Mouse (Mus musculus) heart, embryonic 12.5 days (tissue): ENCODE data around the gene Narf. TPM values are rescaled to one million over a fixed set of nuclear protein-coding genes. Genes with fewer than 3 reads are reported as not detected.

Source experiments
- ATAC-seq: fragments of 200-750 bp; cut with Nextera tagmentation; 2 replicates; pipeline ENCODE4 v1.8.0; 2017; ENCODE audit warnings: moderate TSS enrichment, moderate library complexity; ENCODE audit not compliant: insufficient number of reproducible peaks, low FRiP score
- H3K27ac ChIP-seq: fragments of 300-500 bp; sonication (generic); 2 replicates; pipeline ENCODE4 v1.5.1; 2016; ENCODE audit warnings: mild to moderate bottlenecking, moderate library complexity; ENCODE audit not compliant: poor library complexity, severe bottlenecking
- H3K27me3 ChIP-seq: fragments of 300-500 bp; sonication (generic); replicated peaks from 2 replicates; pipeline ENCODE4 v1.6.1; 2016; ENCODE audit warnings: mild to moderate bottlenecking, moderate library complexity
- H3K36me3 ChIP-seq: fragments of 300-500 bp; sonication (generic); 2 replicates; pipeline ENCODE4 v1.6.1; 2016; ENCODE audit warnings: mild to moderate bottlenecking, moderate library complexity
- H3K4me1 ChIP-seq: fragments of 300-500 bp; sonication (generic); replicated peaks from 2 replicates; pipeline ENCODE4 v1.6.1; 2016; ENCODE audit warnings: mild to moderate bottlenecking
- H3K4me2 ChIP-seq: fragments of 300-500 bp; sonication (generic); 2 replicates; pipeline ENCODE4 v1.6.1; 2016; ENCODE audit warnings: mild to moderate bottlenecking, moderate library complexity
- H3K4me3 ChIP-seq: fragments of 300-500 bp; sonication (generic); 2 replicates; pipeline ENCODE4 v1.5.1; 2016; ENCODE audit warnings: mild to moderate bottlenecking
- H3K9ac ChIP-seq: fragments of 300-500 bp; sonication (generic); 2 replicates; pipeline ENCODE4 v1.6.1; 2016; ENCODE audit warnings: mild to moderate bottlenecking, moderate library complexity
- H3K9me3 ChIP-seq: fragments of 300-500 bp; sonication (generic); replicated peaks from 2 replicates; pipeline ENCODE4 v1.6.1; 2016; ENCODE audit warnings: mild to moderate bottlenecking, moderate library complexity
- WGBS: fragments of 180-500 bp; shearing (Covaris S2); methylation state at CpG from one replicate; pipeline ENCODE4 v1.1.7; 2016; 5-methylcytosine and 5-hydroxymethylcytosine counted together
- polyA plus RNA-seq: library from polyadenylated mRNA; unstranded; fragments of >200 nt; fragmentation: Nextera tagmentation; extraction: Ambion mirVana; gene quantifications from 2 replicates; pipeline ENCODE4 v1.2.1, GENCODE M21; 2016

The Narf gene
- 47.3 and 56.8 TPM in 2 replicates for polyA plus RNA-seq

DNA sequence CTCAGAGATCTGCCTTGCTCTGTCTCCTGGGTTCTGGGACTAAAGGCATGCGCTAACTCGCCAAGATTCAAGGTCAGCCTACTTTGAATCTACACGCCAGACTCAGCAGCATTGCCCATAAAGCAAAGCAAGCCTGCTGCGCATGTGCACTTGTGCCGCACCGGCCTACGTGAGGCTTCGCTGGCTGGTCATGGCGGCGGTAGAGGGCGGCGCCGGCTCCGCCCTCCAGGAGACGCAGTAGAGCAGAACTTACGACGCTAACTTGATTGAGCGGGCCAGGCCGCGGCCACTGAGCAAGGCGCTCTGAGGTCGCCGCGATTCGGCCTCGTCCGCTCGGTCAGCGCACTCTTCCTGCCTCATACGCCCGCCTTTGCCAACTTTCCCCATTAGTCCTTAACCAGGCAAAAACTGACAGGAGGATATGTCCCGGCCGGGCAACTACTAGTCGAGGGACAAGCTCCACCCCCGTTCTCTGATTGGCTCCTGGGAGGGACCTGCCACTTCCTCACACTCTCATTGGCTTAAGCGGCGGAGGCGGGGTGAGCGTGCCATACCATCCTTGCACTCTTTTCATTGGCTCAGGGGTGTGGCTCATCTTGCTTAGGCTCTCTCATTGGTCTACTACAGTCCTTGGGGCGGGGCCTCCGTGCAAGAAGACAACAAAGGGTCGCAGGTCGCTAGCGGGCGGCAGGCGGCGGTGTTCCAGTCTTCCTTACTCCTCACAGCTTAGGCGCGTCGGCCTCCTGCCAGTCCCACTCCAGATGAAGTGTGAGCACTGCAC lies at the start of gene Narf:
Narf (plus strand) TSS at position 690 of the 781 bp plus-strand sequence.
- Histone ChIP-seq H3K27ac (peak within 1 kb of the TSS; percentile 99), H3K4me1 (peaks cover 37% of the 10 kb centered on the region), H3K27me3 (no peaks in the 10 kb centered on the region), H3K4me2 (peak within 1 kb of the TSS; percentile 64), H3K36me3 (peaks cover 21% of the 10 kb centered on the region), H3K9me3 (no peaks in the 10 kb centered on the region), H3K9ac (peak within 1 kb of the TSS; percentile 80), H3K4me3 (peak within 1 kb of the TSS; percentile 65)
- ATAC-seq: peak; percentile 100
- 0% methylated on average over 50 of the region's 50 CpGs for WGBS

DNA sequence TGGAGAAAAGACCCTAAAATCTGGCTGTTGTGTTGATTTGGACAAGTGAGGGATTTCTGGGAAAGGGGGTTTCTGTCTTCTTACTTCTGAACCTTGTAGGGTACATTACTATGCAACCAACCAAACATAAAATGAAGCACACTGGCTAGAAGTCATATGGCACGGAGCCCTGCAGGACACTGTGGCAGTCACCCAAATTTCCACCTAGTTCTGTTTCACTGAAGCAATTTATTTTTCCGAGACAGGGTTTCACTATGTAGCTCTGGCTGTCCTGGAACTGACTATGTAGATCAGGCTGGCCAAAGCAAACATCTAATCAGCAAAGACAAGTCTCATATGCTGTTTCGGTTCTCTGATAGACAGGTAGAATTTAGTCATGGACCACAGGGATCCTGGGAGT lies 47.4 kb upstream of the Narf start:
- WGBS: 76% methylated on average over 3 of the region's 3 CpGs
- H3K4me1 ChIP-seq: no peaks in the 10 kb centered on the region
- H3K36me3 ChIP-seq: peaks cover 8% of the 10 kb centered on the region; the same call in 1 of the 2 replicates
- H3K9ac ChIP-seq: no peak overlapping the region
- H3K4me2 ChIP-seq: no peak overlapping the region
- H3K9me3 ChIP-seq: no peaks in the 10 kb centered on the region
- ATAC-seq: no peak
- H3K4me3 ChIP-seq: no peak overlapping the region
- no peaks in the 10 kb centered on the region for H3K27me3 ChIP-seq
- H3K27ac ChIP-seq: no peak overlapping the region

DNA sequence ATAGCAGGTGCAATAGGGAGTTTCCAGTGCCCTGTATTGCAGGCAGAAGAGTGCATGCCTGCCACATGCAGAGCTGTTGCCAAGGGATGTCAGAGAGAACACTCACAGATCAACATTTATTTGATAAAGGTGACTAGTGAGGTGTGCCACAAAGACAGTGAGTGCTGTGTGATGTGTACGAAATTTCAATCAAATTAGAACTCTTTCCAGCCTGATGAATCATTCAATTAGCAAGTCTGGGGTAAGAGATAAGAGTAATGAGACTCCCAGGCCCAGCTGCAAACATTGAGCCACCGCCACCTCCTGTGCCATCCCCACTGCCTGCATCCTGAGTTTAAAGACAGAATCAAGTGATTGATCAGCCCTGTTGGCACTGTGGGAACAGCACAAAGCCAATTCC lies 44.3 kb upstream of the Narf start:
- ATAC-seq: no peak
- H3K4me3 ChIP-seq: no peak overlapping the region
- H3K4me1 ChIP-seq: no peaks in the 10 kb centered on the region
- no peaks in the 10 kb centered on the region for H3K9me3 ChIP-seq
- H3K36me3 ChIP-seq: peaks cover 7% of the 10 kb centered on the region
- WGBS: 50% methylated on average over 2 of the region's 2 CpGs
- H3K4me2 ChIP-seq: no peak overlapping the region
- no peak overlapping the region for H3K27ac ChIP-seq
- no peak overlapping the region for H3K9ac ChIP-seq
- no peaks in the 10 kb centered on the region for H3K27me3 ChIP-seq

- Histone ChIP-seq H3K36me3 (peaks cover 7% of the 10 kb centered on the region), H3K27me3 (no peaks in the 10 kb centered on the region), H3K9me3 (no peaks in the 10 kb centered on the region), H3K9ac (no peak overlapping the region), H3K4me3 (no peak overlapping the region), H3K27ac (no peak overlapping the region), H3K4me1 (no peaks in the 10 kb centered on the region), H3K4me2 (no peak overlapping the region)
- WGBS: 76% methylated on average over 3 of the region's 3 CpGs
- ATAC-seq: no peak
Observed at GRCm38 (mm10) chr11:121193415-121193814, 43.6 kb upstream of the Narf start.

DNA sequence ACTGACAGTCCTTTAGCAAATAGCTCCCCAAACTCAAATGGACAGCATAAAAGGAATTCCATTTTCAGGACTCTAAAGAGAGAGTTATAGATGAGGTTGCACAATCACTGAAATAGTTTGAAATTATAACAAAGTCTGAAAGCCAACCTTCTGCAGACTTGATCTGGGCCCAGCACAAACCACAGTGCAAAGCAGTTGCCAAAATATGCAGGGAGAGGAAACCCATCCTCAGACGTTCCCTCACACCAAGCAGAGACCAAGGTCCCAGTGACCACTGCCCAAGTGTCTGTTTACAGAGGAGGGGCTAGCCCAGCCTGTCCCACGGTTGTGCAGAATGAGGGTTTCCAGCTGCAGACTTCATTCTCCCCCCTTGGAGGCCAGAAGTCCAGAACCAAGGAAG lies 38.4 kb upstream of the Narf start:
- whole genome bisulfite sequencing: 42% methylated on average over 2 of the region's 2 CpGs
- peaks cover 7% of the 10 kb centered on the region for H3K36me3 ChIP-seq
- H3K9me3 ChIP-seq: no peaks in the 10 kb centered on the region
- H3K4me2 ChIP-seq: no peak overlapping the region
- no peaks in the 10 kb centered on the region for H3K27me3 ChIP-seq
- ATAC-seq: no peak
- peaks cover 3% of the 10 kb centered on the region for H3K4me1 ChIP-seq
- no peak overlapping the region for H3K27ac ChIP-seq
- no peak overlapping the region for H3K4me3 ChIP-seq
- no peak overlapping the region for H3K9ac ChIP-seq

GRCm38 (mm10) chr11:121199851-121200250 lies 37.2 kb upstream of the Narf start:
- Histone ChIP-seq H3K4me1 (peaks cover 7% of the 10 kb centered on the region), H3K36me3 (peaks cover 7% of the 10 kb centered on the region), H3K4me3 (no peak overlapping the region), H3K9me3 (no peaks in the 10 kb centered on the region), H3K27ac (no peak overlapping the region), H3K27me3 (no peaks in the 10 kb centered on the region), H3K4me2 (no peak overlapping the region), H3K9ac (no peak overlapping the region)
- ATAC-seq: no peak
- WGBS: 80% methylated on average over 4 of the region's 4 CpGs

DNA sequence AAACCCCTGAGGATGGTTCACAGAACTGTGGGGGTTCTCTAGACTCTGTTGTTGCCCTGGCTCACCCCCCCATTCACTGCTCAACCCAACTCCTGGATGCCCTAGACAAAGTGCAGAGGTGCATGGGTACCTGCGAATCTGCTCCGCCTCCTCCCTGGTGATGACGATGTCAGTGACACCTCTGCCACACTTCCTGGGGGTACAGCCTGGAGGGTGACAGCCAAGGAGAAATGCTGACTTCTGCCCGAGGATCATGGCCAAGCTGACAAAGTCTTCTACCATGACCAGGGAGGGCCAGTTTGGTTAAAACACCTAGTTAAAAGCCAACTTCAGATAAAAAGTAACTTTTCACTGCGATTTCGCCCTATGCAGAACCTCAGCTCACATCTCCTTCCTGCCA lies 36.3 kb upstream of the Narf start:
- H3K4me1 ChIP-seq: peaks cover 11% of the 10 kb centered on the region
- H3K36me3 ChIP-seq: peaks cover 5% of the 10 kb centered on the region
- no peak overlapping the region for H3K4me3 ChIP-seq
- no peak overlapping the region for H3K4me2 ChIP-seq
- 87% methylated on average over 6 of the region's 6 CpGs for WGBS
- no peak overlapping the region for H3K27ac ChIP-seq
- no peaks in the 10 kb centered on the region for H3K27me3 ChIP-seq
- no peaks in the 10 kb centered on the region for H3K9me3 ChIP-seq
- no peak overlapping the region for H3K9ac ChIP-seq
- no peak for ATAC-seq

- Histone ChIP-seq H3K27ac (no peak overlapping the region), H3K4me2 (no peak overlapping the region), H3K4me1 (peaks cover 11% of the 10 kb centered on the region), H3K4me3 (no peak overlapping the region), H3K9me3 (no peaks in the 10 kb centered on the region), H3K27me3 (no peaks in the 10 kb centered on the region), H3K9ac (no peak overlapping the region), H3K36me3 (no peaks in the 10 kb centered on the region)
- WGBS: 52% methylated on average over 11 of the region's 11 CpGs
- ATAC-seq: no peak
Observed at GRCm38 (mm10) chr11:121201436-121202198, 35.4 kb upstream of the Narf start.

GRCm38 (mm10) chr11:121203859-121204160 lies 33.2 kb upstream of the Narf start:
- peaks cover 11% of the 10 kb centered on the region for H3K4me1 ChIP-seq
- no peak overlapping the region; the same call in 1 of the 2 replicates for H3K27ac ChIP-seq
- no peak for ATAC-seq
- peak overlapping the region; percentile 15; the same call in 1 of the 2 replicates for H3K9ac ChIP-seq
- no peaks in the 10 kb centered on the region for H3K9me3 ChIP-seq
- H3K27me3 ChIP-seq: no peaks in the 10 kb centered on the region
- peaks cover 9% of the 10 kb centered on the region for H3K36me3 ChIP-seq
- peak overlapping the region; percentile 68 for H3K4me3 ChIP-seq
- 0% methylated on average over 5 of the region's 5 CpGs for whole genome bisulfite sequencing
- peak overlapping the region; percentile 86 for H3K4me2 ChIP-seq

DNA sequence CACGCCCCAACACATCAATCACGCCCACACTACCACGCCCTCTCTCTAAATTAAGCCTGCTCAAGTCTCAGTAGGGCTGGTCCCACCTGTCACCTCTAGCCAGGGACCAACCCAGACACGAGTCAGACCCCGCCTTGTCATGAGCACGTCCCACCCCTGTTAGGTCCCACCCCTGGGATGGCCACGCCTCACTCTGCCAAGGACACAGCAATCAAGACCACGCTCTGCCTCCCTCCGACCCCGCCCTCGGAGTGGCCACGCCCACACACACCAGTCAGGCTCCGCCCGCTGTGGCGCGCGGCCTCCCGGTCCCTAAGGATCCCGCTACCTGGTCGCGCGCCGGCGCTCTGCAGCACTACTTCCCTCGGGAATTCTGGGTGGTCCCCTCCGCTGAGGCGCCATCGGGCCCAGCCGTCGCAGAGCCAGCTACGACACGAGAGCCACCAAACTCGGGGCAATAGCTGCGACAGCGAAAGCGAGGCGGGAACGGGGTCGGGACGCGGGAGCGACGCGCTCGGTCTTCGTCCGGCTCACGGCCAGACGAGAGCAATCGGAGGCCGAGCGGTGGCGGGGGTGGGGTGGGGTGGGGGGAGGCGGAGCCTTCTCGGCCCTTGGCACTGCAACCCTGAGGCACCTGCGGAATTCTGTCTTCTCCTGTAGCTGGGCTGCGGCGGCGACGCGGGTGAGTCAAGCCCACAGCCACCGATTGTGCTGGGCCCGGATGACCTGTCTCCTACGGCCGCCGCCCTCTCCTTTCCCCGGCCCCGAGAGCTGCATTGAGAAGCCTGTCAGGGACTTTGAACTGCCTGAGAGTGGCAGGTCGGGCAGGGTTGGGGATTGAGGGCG lies 32.7 kb upstream of the Narf start, which contains the start of the genes Hexdc and Ogfod3:
Hexdc (plus strand) TSS at position 273 of the 846 bp plus-strand sequence.
Ogfod3 (minus strand) TSS at position 551 of the 846 bp plus-strand sequence.
- no peaks in the 10 kb centered on the region for H3K9me3 ChIP-seq
- H3K9ac ChIP-seq: peak within 1 kb of the TSS; percentile 76
- peak; percentile 98 for ATAC-seq
- H3K4me1 ChIP-seq: peaks cover 11% of the 10 kb centered on the region
- peak within 1 kb of the TSS; percentile 86 for H3K4me2 ChIP-seq
- under 1% methylated on average over 68 of the region's 70 CpGs for WGBS
- H3K4me3 ChIP-seq: peak within 1 kb of the TSS; percentile 68
- peak within 1 kb of the TSS; percentile 73 for H3K27ac ChIP-seq
- peaks cover 13% of the 10 kb centered on the region for H3K36me3 ChIP-seq
- H3K27me3 ChIP-seq: no peaks in the 10 kb centered on the region

GRCm38 (mm10) chr11:121216831-121217230 lies 20.2 kb upstream of the Narf start:
- 90% methylated on average over 3 of the region's 3 CpGs for WGBS
- ATAC-seq: no peak
- no peak overlapping the region for H3K4me3 ChIP-seq
- H3K4me1 ChIP-seq: peaks cover 12% of the 10 kb centered on the region
- H3K4me2 ChIP-seq: no peak overlapping the region
- peaks cover 78% of the 10 kb centered on the region for H3K36me3 ChIP-seq
- H3K9me3 ChIP-seq: no peaks in the 10 kb centered on the region
- no peaks in the 10 kb centered on the region for H3K27me3 ChIP-seq
- H3K27ac ChIP-seq: no peak overlapping the region
- no peak overlapping the region for H3K9ac ChIP-seq
